Mouse (Mus musculus): ENCODE results near the gene Olfr697. TPM values are rescaled to one million over a fixed set of nuclear protein-coding genes. Genes with fewer than 3 reads are reported as not detected.

Olfr697 gene
- not detected for polyA plus RNA-seq (2017; shearing (Covaris generic))

GRCm38 (mm10) chr7:106742343-106742742 is at the start of gene Olfr697:
Olfr697 (minus strand) TSS chr7:106742443.

GRCm38 (mm10) chr7:106755297-106755696 is 13.1 kb upstream of the Olfr697 start, which contains the start of gene Olfr698:
Olfr698 (minus strand) TSS chr7:106755397.

GRCm38 (mm10) chr7:106716296-106716695 is 25.9 kb downstream of the Olfr697 start, which contains the start of gene Olfr695:
Olfr695 (minus strand) TSS chr7:106716396.

GRCm38 (mm10) chr7:106691714-106692113 is 50.5 kb downstream of the Olfr697 start, which contains the start of gene Olfr694:
Olfr694 (minus strand) TSS chr7:106691814.

Other genes starting within 250 kb of the Olfr697 start
- not detected for gene Olfr693, start 61.9 kb downstream of the Olfr697 start, polyA plus RNA-seq (2017; shearing (Covaris generic))
- gene Olfr694, start 50.6 kb downstream of the Olfr697 start, polyA plus RNA-seq (2017; shearing (Covaris generic)) = not detected
- not detected for gene Olfr695, start 26.0 kb downstream of the Olfr697 start, polyA plus RNA-seq (2017; shearing (Covaris generic))
- not detected for gene Olfr698, start 13.0 kb upstream of the Olfr697 start, polyA plus RNA-seq (2017; shearing (Covaris generic))
- not detected for gene Olfr699, start 50.8 kb upstream of the Olfr697 start, polyA plus RNA-seq (2017; shearing (Covaris generic))
- gene Olfr700, start 66.4 kb upstream of the Olfr697 start, polyA plus RNA-seq (2017; shearing (Covaris generic)) = not detected
- gene Olfr701, start 71.7 kb upstream of the Olfr697 start, polyA plus RNA-seq (2017; shearing (Covaris generic)) = not detected
- gene Olfr702, start 91.5 kb upstream of the Olfr697 start, polyA plus RNA-seq (2017; shearing (Covaris generic)) = not detected
- gene Olfr703, start 100.9 kb upstream of the Olfr697 start, polyA plus RNA-seq (2017; shearing (Covaris generic)) = not detected
- not detected for gene Olfr704, start 120.7 kb upstream of the Olfr697 start, polyA plus RNA-seq (2017; shearing (Covaris generic))
- gene Olfr705, start 134.4 kb upstream of the Olfr697 start, polyA plus RNA-seq (2017; shearing (Covaris generic)) = not detected
- not detected for gene Olfr706, start 145.7 kb upstream of the Olfr697 start, polyA plus RNA-seq (2017; shearing (Covaris generic))
- gene Olfr707, start 158.8 kb upstream of the Olfr697 start, polyA plus RNA-seq (2017; shearing (Covaris generic)) = not detected
- gene Olfr1532-ps1, start 165.6 kb upstream of the Olfr697 start, polyA plus RNA-seq (2017; shearing (Covaris generic)) = not detected
- not detected for gene Olfr709-ps1, start 189.8 kb upstream of the Olfr697 start, polyA plus RNA-seq (2017; shearing (Covaris generic))
- gene Olfr710, start 205.9 kb upstream of the Olfr697 start, polyA plus RNA-seq (2017; shearing (Covaris generic)) = not detected
- not detected for gene Olfr6, start 221.5 kb upstream of the Olfr697 start, polyA plus RNA-seq (2017; shearing (Covaris generic))
- not detected for gene Olfr711, start 233.0 kb upstream of the Olfr697 start, polyA plus RNA-seq (2017; shearing (Covaris generic))